Mouse (Mus musculus) embryonic facial prominence, embryonic 14.5 days (tissue): ENCODE measurements around the gene Dcakd. TPM values are rescaled to one million over a fixed set of nuclear protein-coding genes. Genes with fewer than 3 reads are reported as not detected.
A peak's percentile ranks its signal among the peaks of the same experiment; 100 is the strongest.

Experiments
- ATAC-seq: fragments of 200-750 bp; cut with Nextera tagmentation; 2 replicates; pipeline ENCODE4 v1.8.0; 2017; ENCODE audit warnings: low read depth, moderate number of reproducible peaks, moderate TSS enrichment
- DNase-seq: peaks from one replicate; pipeline ENCODE4 v3.0.0-alpha.2; 2015; ENCODE audit warnings: low spot score
- H3K27ac ChIP-seq: fragments of 300-500 bp; sonication (generic); replicated peaks from 2 replicates; pipeline ENCODE4 v1.5.1; 2014; ENCODE audit warnings: low read depth, mild to moderate bottlenecking, low read length, moderate library complexity
- H3K27me3 ChIP-seq: fragments of 300-500 bp; sonication (generic); replicated peaks from 2 replicates; pipeline ENCODE4 v1.6.1; 2014; ENCODE audit warnings: low read length; ENCODE audit not compliant: control insufficient read depth, insufficient read depth
- H3K36me3 ChIP-seq: fragments of 300-500 bp; sonication (generic); 2 replicates; pipeline ENCODE4 v1.6.1; 2014; ENCODE audit warnings: low read length, mixed read lengths; ENCODE audit not compliant: control insufficient read depth, insufficient read depth
- H3K4me1 ChIP-seq: fragments of 300-500 bp; sonication (generic); 2 replicates; pipeline ENCODE4 v1.6.1; 2014; ENCODE audit warnings: antibody characterized with exemption, low read length; ENCODE audit not compliant: control insufficient read depth, insufficient read depth
- H3K4me2 ChIP-seq: fragments of 300-500 bp; sonication (generic); 2 replicates; pipeline ENCODE4 v1.6.1; 2014; ENCODE audit warnings: low read depth, mild to moderate bottlenecking, low read length, moderate library complexity, mixed read lengths
- H3K4me3 ChIP-seq: fragments of 300-500 bp; sonication (generic); 2 replicates; pipeline ENCODE4 v1.5.1; 2014; ENCODE audit warnings: low read depth, mild to moderate bottlenecking, low read length
- H3K9ac ChIP-seq: fragments of 300-500 bp; sonication (generic); 2 replicates; pipeline ENCODE4 v1.6.1; 2014; ENCODE audit warnings: low read depth, mild to moderate bottlenecking, low read length, moderate library complexity, mixed read lengths
- H3K9me3 ChIP-seq: fragments of 300-500 bp; sonication (generic); 2 replicates; pipeline ENCODE4 v1.6.1; 2016; ENCODE audit warnings: low read length; ENCODE audit not compliant: control insufficient read depth
- WGBS: fragments of 180-500 bp; shearing (Covaris S2); extraction: QIAGEN DNeasy Blood & Tissue Kit; methylation state at CpG from one replicate; pipeline ENCODE4 v1.1.7; 2014; 5-methylcytosine and 5-hydroxymethylcytosine counted together
- polyA plus RNA-seq: library from polyadenylated mRNA; unstranded; fragments of >200 nt; fragmentation: Nextera tagmentation; extraction: Ambion mirVana; gene quantifications from 2 replicates; pipeline ENCODE4 v1.2.1, GENCODE M21; 2014

Gene Dcakd
- polyA plus RNA-seq, 1 experiment from 2014 or later: 138 TPM

- Histone ChIP-seq H3K9ac (no peak overlapping the region), H3K4me1 (peaks cover 13% of the 10 kb centered on the region), H3K4me3 (no peak overlapping the region), H3K27me3 (peaks cover 3% of the 10 kb centered on the region; the same call in 1 of the 2 replicates), H3K36me3 (no peaks in the 10 kb centered on the region), H3K9me3 (no peaks in the 10 kb centered on the region), H3K4me2 (no peak overlapping the region), H3K27ac (no peak overlapping the region)
- 57% methylated on average over 1 of the region's 1 CpGs for WGBS
- ATAC-seq (no peak), DNase-seq (no peak)
Observed at GRCm38 (mm10) chr11:102972326-102972725, 55.8 kb downstream of the Dcakd start.

- no peak overlapping the region for H3K9ac ChIP-seq
- DNase-seq: peak; percentile 81
- peaks cover 3% of the 10 kb centered on the region; the same call in 1 of the 2 replicates for H3K27me3 ChIP-seq
- peak overlapping the region; percentile 15; the same call in 1 of the 2 replicates for H3K27ac ChIP-seq
- H3K4me2 ChIP-seq: peak overlapping the region; percentile 4; the same call in 1 of the 2 replicates
- ATAC-seq: peak; percentile 41; the same call in 1 of the 2 replicates
- H3K9me3 ChIP-seq: no peaks in the 10 kb centered on the region
- H3K4me1 ChIP-seq: peaks cover 13% of the 10 kb centered on the region
- no peaks in the 10 kb centered on the region for H3K36me3 ChIP-seq
- WGBS: 30% methylated on average over 5 of the region's 5 CpGs
- no peak overlapping the region for H3K4me3 ChIP-seq
Observed at GRCm38 (mm10) chr11:102971604-102972003, 56.5 kb downstream of the Dcakd start.

GRCm38 (mm10) chr11:102964547-102965091, 63.5 kb downstream of the Dcakd start:
- Histone ChIP-seq H3K27ac (no peak overlapping the region), H3K9me3 (no peaks in the 10 kb centered on the region), H3K27me3 (0 out of 2 replicates have a peak, but pooled peaks cover 6% of the 10 kb centered on the region), H3K9ac (no peak overlapping the region), H3K4me3 (no peak overlapping the region), H3K4me2 (no peak overlapping the region), H3K36me3 (no peaks in the 10 kb centered on the region), H3K4me1 (peaks cover 13% of the 10 kb centered on the region)
- 58% methylated on average over 16 of the region's 16 CpGs for WGBS
- no peak for DNase-seq
- peak; percentile 41; the same call in 1 of the 2 replicates for ATAC-seq

- H3K4me3 ChIP-seq: no peak overlapping the region
- H3K27me3 ChIP-seq: 0 out of 2 replicates have a peak, but pooled peaks cover 6% of the 10 kb centered on the region
- peak; percentile 42; the same call in 1 of the 2 replicates for ATAC-seq
- peak overlapping the region; percentile 44 for H3K4me2 ChIP-seq
- no peak overlapping the region for H3K27ac ChIP-seq
- peaks cover 13% of the 10 kb centered on the region for H3K4me1 ChIP-seq
- H3K36me3 ChIP-seq: no peaks in the 10 kb centered on the region
- 18% methylated on average over 23 of the region's 24 CpGs for WGBS
- no peaks in the 10 kb centered on the region for H3K9me3 ChIP-seq
- DNase-seq: peak; percentile 29
- H3K9ac ChIP-seq: peak overlapping the region; percentile 26; the same call in 1 of the 2 replicates
Observed at GRCm38 (mm10) chr11:102963855-102964546, 64.1 kb downstream of the Dcakd start.

- Histone ChIP-seq H3K36me3 (no peaks in the 10 kb centered on the region), H3K4me3 (no peak overlapping the region), H3K9ac (peak overlapping the region; percentile 26), H3K4me2 (peak overlapping the region; percentile 44), H3K4me1 (peaks cover 13% of the 10 kb centered on the region), H3K9me3 (no peaks in the 10 kb centered on the region), H3K27me3 (0 out of 2 replicates have a peak, but pooled peaks cover 6% of the 10 kb centered on the region), H3K27ac (no peak overlapping the region)
- ATAC-seq: peak; percentile 50; the same call in 1 of the 2 replicates
- 10% methylated on average over 16 of the region's 16 CpGs for WGBS
- DNase-seq: no peak
Observed at GRCm38 (mm10) chr11:102963246-102963854, 64.8 kb downstream of the Dcakd start.

GRCm38 (mm10) chr11:102962861-102963245, 65.3 kb downstream of the Dcakd start:
- WGBS: 34% methylated on average over 7 of the region's 7 CpGs
- H3K4me2 ChIP-seq: peak overlapping the region; percentile 44; the same call in 1 of the 2 replicates
- 0 out of 2 replicates have a peak overlapping the region, but pooled peaks have one; percentile 26 for H3K9ac ChIP-seq
- H3K36me3 ChIP-seq: no peaks in the 10 kb centered on the region
- H3K4me3 ChIP-seq: no peak overlapping the region
- DNase-seq: no peak
- H3K9me3 ChIP-seq: no peaks in the 10 kb centered on the region
- ATAC-seq: no peak
- H3K27me3 ChIP-seq: 0 out of 2 replicates have a peak, but pooled peaks cover 6% of the 10 kb centered on the region
- peaks cover 13% of the 10 kb centered on the region for H3K4me1 ChIP-seq
- no peak overlapping the region for H3K27ac ChIP-seq

- no peak for DNase-seq
- no peak overlapping the region for H3K27ac ChIP-seq
- H3K4me1 ChIP-seq: peaks cover 13% of the 10 kb centered on the region
- no peaks in the 10 kb centered on the region for H3K36me3 ChIP-seq
- no peak for ATAC-seq
- H3K4me3 ChIP-seq: no peak overlapping the region
- WGBS: 93% methylated on average over 4 of the region's 4 CpGs
- 0 out of 2 replicates have a peak, but pooled peaks cover 6% of the 10 kb centered on the region for H3K27me3 ChIP-seq
- H3K4me2 ChIP-seq: no peak overlapping the region
- H3K9ac ChIP-seq: no peak overlapping the region
- no peaks in the 10 kb centered on the region for H3K9me3 ChIP-seq
Observed at GRCm38 (mm10) chr11:102961082-102961481, 67.1 kb downstream of the Dcakd start.

- Histone ChIP-seq H3K4me2 (no peak overlapping the region), H3K36me3 (no peaks in the 10 kb centered on the region), H3K4me1 (peaks cover 16% of the 10 kb centered on the region), H3K9me3 (no peaks in the 10 kb centered on the region), H3K9ac (no peak overlapping the region), H3K4me3 (no peak overlapping the region), H3K27ac (no peak overlapping the region), H3K27me3 (peaks cover 3% of the 10 kb centered on the region; the same call in 1 of the 2 replicates)
- DNase-seq: no peak
- 84% methylated on average over 1 of the region's 1 CpGs for WGBS
- ATAC-seq: no peak
Observed at GRCm38 (mm10) chr11:102958870-102959269, 69.3 kb downstream of the Dcakd start.
